Mouse (Mus musculus) CH12.LX (cell line): ENCODE data around the gene Lonp1.

ENCODE experiments used
- CTCF ChIP-seq, 2 experiments: IDR thresholded peaks in 1 of 2; conservative IDR thresholded peaks in 1 of 2; 2 replicates each; pipeline ENCODE4 v1.5.1; 2011 to 2012; ENCODE audit warnings: low read depth in 2 of 2, low read length in 2 of 2, improper control_type of control experiment in 1 of 2, inconsistent platforms in 1 of 2, mild to moderate bottlenecking in 1 of 2, moderate library complexity in 1 of 2
- E2F4 ChIP-seq: IDR thresholded peaks from 2 replicates; pipeline ENCODE4 v1.6.1; 2011; ENCODE audit warnings: low read depth, low read length, improper control_type of control experiment; ENCODE audit not compliant: insufficient replicate concordance
- EP300 ChIP-seq: IDR thresholded peaks from 2 replicates; pipeline ENCODE4 v1.6.1; 2011; ENCODE audit warnings: low read length, improper control_type of control experiment
- JUND ChIP-seq: conservative IDR thresholded peaks from 2 replicates; pipeline ENCODE4 v1.6.1; 2011; ENCODE audit warnings: low read depth, low read length, improper control_type of control experiment
- KAT2A ChIP-seq: IDR thresholded peaks from 2 replicates; pipeline ENCODE4 v1.6.1; 2012; ENCODE audit warnings: low read length, improper control_type of control experiment, inconsistent platforms; ENCODE audit not compliant: insufficient replicate concordance
- MEF2A ChIP-seq: IDR thresholded peaks from 2 replicates; pipeline ENCODE4 v1.6.1; 2014; ENCODE audit warnings: low read depth, mild to moderate bottlenecking, inconsistent platforms, low read length, improper control_type of control experiment, borderline replicate concordance
- POLR2A ChIP-seq: IDR thresholded peaks from 2 replicates; pipeline ENCODE4 v1.6.1; 2011; ENCODE audit warnings: low read depth, mild to moderate bottlenecking, improper control_type of control experiment, low read length
- RAD21 ChIP-seq: IDR thresholded peaks from 2 replicates; pipeline ENCODE4 v1.6.1; 2011; ENCODE audit warnings: low read depth, mild to moderate bottlenecking, low read length, improper control_type of control experiment, moderate library complexity
- SIN3A ChIP-seq: IDR thresholded peaks from 2 replicates; pipeline ENCODE4 v1.6.1; 2012; ENCODE audit warnings: low read length, improper control_type of control experiment, inconsistent platforms
- ZC3H11A ChIP-seq: IDR thresholded peaks from 2 replicates; pipeline ENCODE4 v1.6.1; 2012; ENCODE audit warnings: low read depth, mild to moderate bottlenecking, inconsistent platforms, low read length, improper control_type of control experiment
- ZMIZ1 ChIP-seq: IDR thresholded peaks from 2 replicates; pipeline ENCODE4 v1.6.1; 2012; ENCODE audit warnings: low read depth, mild to moderate bottlenecking, inconsistent platforms, low read length, improper control_type of control experiment

DNA sequence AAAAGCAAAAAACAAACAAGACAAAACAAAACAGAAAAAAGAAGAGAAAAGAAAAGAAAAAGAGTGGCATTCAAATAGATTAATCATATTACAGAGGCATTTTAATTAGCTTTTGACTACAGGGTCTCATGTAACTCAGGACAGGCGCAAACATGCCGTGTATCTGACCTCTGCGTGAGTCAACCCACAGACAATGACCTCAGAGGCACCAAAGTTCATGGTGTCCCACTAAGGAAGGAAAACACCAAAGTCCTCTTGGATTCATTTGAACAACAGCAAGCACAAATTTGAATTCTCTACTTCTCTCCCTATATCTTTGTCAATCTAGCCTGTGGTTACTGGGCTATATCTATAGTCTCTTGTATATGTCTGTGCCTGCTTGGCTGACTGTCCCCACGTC is 16.6 kb upstream of the Lonp1 start:
- TF ChIP-seq POLR2A: no peak
- TF ChIP-seq EP300: no peak
- TF ChIP-seq ZMIZ1: no peak
- no peak for TF ChIP-seq SIN3A
- TF ChIP-seq CTCF (conservative IDR thresholded peaks at IDR 0.05 in 1 of 2, IDR thresholded peaks at IDR 0.05 in 1 of 2; ENCODE audit: low read depth in 2 of 2, low read length in 2 of 2): no peak
- TF ChIP-seq JUND: no peak
- no peak for TF ChIP-seq E2F4
- no peak for TF ChIP-seq ZC3H11A
- no peak for TF ChIP-seq MEF2A
- no peak for TF ChIP-seq RAD21
- no peak for TF ChIP-seq KAT2A
